Mouse (Mus musculus) inflammation-experienced regulatory T-cells, adult 16 weeks (primary cell): ENCODE measurements around the gene Vmn2r89. TPM values are rescaled to one million over a fixed set of nuclear protein-coding genes. Genes with fewer than 3 reads are reported as not detected.

ENCODE experiments used
- polyA plus RNA-seq: library from polyadenylated mRNA; unstranded; fragments of 100-300 nt; shearing (Covaris generic); gene quantifications from one replicate; pipeline ENCODE4 v1.2.1, GENCODE M21; 2017

Vmn2r89 gene
- not detected for polyA plus RNA-seq

DNA sequence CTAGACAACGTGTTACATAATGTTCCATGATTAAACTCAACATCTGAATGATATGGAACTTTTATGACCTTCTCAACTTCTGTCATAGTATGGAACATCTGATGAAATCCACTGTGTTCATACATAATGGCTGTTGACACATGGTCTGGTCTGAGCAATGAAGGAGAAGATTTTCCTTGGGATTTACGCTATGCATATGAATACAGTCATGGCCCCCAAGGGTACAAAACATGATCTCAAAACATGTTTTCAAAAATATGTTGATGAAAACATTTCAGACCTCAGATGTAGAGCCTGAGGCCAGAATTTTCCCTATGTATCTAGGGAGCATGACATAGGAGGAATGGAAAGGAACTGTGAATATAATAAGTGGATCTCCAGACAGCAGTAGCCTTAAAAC is at the start of gene Vmn2r89:
Vmn2r89 (plus strand) TSS at position 301 of the 400 bp plus-strand sequence.

DNA sequence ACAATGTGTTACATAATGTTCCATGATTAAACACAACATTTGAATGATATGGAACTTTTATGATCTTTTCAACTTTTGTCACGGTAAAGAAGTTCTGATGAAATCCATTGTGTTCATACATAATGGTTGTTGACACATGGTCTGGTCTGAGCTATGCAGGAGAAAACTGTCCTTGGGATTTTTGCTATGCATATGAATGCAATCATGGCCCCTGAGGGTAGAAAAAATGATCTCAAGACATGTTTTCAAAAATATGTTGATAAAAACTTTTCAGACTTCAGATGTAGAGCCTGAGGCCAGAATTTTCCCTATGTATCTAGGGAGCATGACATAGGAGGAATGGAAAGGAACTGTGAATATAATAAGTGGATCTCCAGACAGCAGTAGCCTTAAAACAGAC is 41.1 kb upstream of the Vmn2r89 start, which contains the start of gene Vmn2r88:
Vmn2r88 (plus strand) TSS at position 301 of the 400 bp plus-strand sequence.

Other genes with a start within 250 kb of the Vmn2r89 start
- not detected for gene Ear14, start 248.5 kb upstream of the Vmn2r89 start, polyA plus RNA-seq
- gene Rnase2a, start 195.7 kb upstream of the Vmn2r89 start, polyA plus RNA-seq: not detected
- not detected for gene Gm7247, start 90.1 kb upstream of the Vmn2r89 start, polyA plus RNA-seq
- gene Vmn2r88, start 41.0 kb upstream of the Vmn2r89 start, polyA plus RNA-seq: not detected
- not detected for gene Gm5622, start 100.9 kb downstream of the Vmn2r89 start, polyA plus RNA-seq
- not detected for gene Gm17175, start 122.2 kb downstream of the Vmn2r89 start, polyA plus RNA-seq
- gene Gm17174, start 140.3 kb downstream of the Vmn2r89 start, polyA plus RNA-seq: not detected
- gene Gm17078, start 159.5 kb downstream of the Vmn2r89 start, polyA plus RNA-seq: not detected
- gene Gm4181, start 183.8 kb downstream of the Vmn2r89 start, polyA plus RNA-seq: not detected
- gene Gm17079, start 243.6 kb downstream of the Vmn2r89 start, polyA plus RNA-seq: not detected